18 mouse cellular contexts compared by ENCODE assay signal in the genomic region with DNA sequence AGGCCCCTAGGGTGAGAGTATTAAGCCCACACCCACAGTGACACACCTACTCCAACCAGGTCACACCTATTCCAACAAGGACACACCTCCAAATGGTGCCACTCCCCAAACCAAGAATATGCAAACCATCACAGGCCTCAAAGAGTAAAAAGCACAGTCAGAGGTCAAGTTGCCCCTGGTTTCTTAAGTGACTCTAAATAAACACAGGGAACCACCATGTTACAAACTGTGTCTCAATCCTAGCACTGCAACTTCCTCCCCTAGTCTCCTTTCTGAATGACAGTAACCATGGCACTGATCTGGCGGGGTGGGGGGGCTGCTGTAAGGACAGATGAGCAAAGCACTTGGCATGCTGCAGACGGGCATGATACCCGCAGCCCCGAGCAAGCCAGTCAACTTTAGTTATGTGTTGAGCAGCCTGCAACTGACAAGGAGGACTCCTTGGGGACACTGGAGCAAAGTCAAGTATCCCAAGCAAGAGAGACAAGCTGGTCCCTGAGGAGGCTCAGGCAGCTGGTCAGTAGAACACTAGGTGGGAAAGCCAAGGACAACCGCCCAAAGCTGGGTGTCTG. TPM values are rescaled to one million over a fixed set of nuclear protein-coding genes. Genes with fewer than 3 reads are reported as not detected.
DNase-seq lines count a peak whose midpoint lies in the region; ATAC-seq and TF ChIP-seq lines count a peak whose summit lies in the region.
"Had no signal": no experiment of that assay in that cellular context is flagged by ENCODE, and none has a peak within 500 bp of the region (broad histone marks: within the 10 kb centered on the region; RNA-seq: fewer than 3 reads in every experiment).

No protein-coding gene starts in this region.

- peaks cover 13% of the 10 kb centered on the region for H3K4me1 ChIP-seq in bone marrow, adult 2 months (ENCODE audit: control insufficient read depth, insufficient read depth, low read length)

- peak; percentile 57 for ATAC-seq in monocyte, adult 5-6 weeks (replicated peaks; ENCODE audit: insufficient number of reproducible peaks, low FRiP score, low TSS enrichment, poor library complexity, severe bottlenecking)
- ATAC-seq: liver, embryonic 12.5 days; Patski had no signal

- WGBS in bone marrow, adult 2 months, result 48% methylated on average over 5 of the region's 5 CpGs

- no peak for TF ChIP-seq CTCF in bone marrow, adult 2 months (IDR thresholded peaks at IDR 0.05; ENCODE audit: control insufficient read depth, insufficient read depth, low read length)

- H3K27ac ChIP-seq in bone marrow, adult 2 months (ENCODE audit: control insufficient read depth, insufficient read depth, low read depth, low read length, poor library complexity), result peak overlapping the region; percentile 11; the same call in 1 of the 2 replicates
- H3K27ac ChIP-seq: forebrain, embryonic 12.5 days; liver, embryonic 12.5 days had no signal

- peak; percentile 36 for DNase-seq in adrenal gland, postnatal 10 days
- DNase-seq in adrenal gland, adult 18-20 months (ENCODE audit: low spot score in 2 of 2), result no peak
- DNase-seq in lung, postnatal 4 days, result peak; percentile 16 to 22
- DNase-seq in lung, postnatal 25 days (ENCODE audit: low spot score), result no peak
- no peak for DNase-seq in layer of hippocampus, adult 11-12 months (ENCODE audit: low spot score)
- DNase-seq in layer of hippocampus, adult 9-10 months (ENCODE audit: low spot score), result no peak
- DNase-seq: cerebellum, adult 8-10 months; gastrocnemius, postnatal 36 days; heart, postnatal 4 days; kidney, adult 2 months; kidney, postnatal 36 days; lung, embryonic 14.5 days; right cerebral cortex, postnatal 4 days had no signal

- no peak for TF ChIP-seq POLR2A in bone marrow, adult 2 months (IDR thresholded peaks at IDR 0.05; ENCODE audit: borderline replicate concordance, control insufficient read depth, low read depth, low read length)

- no peak overlapping the region for H3K4me3 ChIP-seq in bone marrow, adult 2 months (replicated peaks; ENCODE audit: control insufficient read depth, low read depth, low read length)
- H3K4me3 ChIP-seq: forebrain, embryonic 12.5 days; liver, embryonic 12.5 days had no signal

RNA-seq across cellular contexts. Expression of a gene that starts 14.5 kb away (rescaled TPM):
- 100 to 1,000 TPM; 190 to 228 TPM for total RNA-seq in adrenal gland, postnatal 10 days (2021)
- 100 to 1,000 TPM; 172 to 225 TPM for total RNA-seq in adrenal gland, adult 18-20 months (2021)
- polyA plus RNA-seq in bone marrow, adult 2 months (2011; ENCODE audit: insufficient read depth, insufficient read length, low replicate concordance, missing spikeins), result 20.1 and 33.6 TPM in 2 replicates
- 42.9 to 74.7 TPM (median 44.7 TPM) in 3 replicates for total RNA-seq in monocyte, adult 5-6 weeks (2017)

Comparison
In these comparisons a context has a peak if more than half of its experiments do, and no peak if none do; other contexts are left out.
1. DNase-seq: peak in adrenal gland, postnatal 10 days (single experiment) and lung, postnatal 4 days (2 of 2); none in adrenal gland, adult 18-20 months (0 of 2), lung, postnatal 25 days (single experiment), layer of hippocampus, adult 11-12 months (single experiment) and layer of hippocampus, adult 9-10 months (single experiment).